Mouse (Mus musculus): ENCODE measurements around the gene Slc5a2. TPM values are rescaled to one million over a fixed set of nuclear protein-coding genes. Genes with fewer than 3 reads are reported as not detected.
A peak's percentile ranks its signal among the peaks of the same experiment; 100 is the strongest.

The Slc5a2 gene
- 0.29 and 0.36 TPM in 2 replicates for polyA plus RNA-seq (2015; fragmentation: Nextera tagmentation; extraction: Ambion mirVana)

GRCm38 (mm10) chr7:128265411-128265810, at the start of gene Slc5a2:
Gene Slc5a2, plus strand, starts transcription at chr7:128265657.
- WGBS, result 81% methylated on average over 6 of the region's 6 CpGs
- H3K4me1 ChIP-seq, result no peaks in the 10 kb centered on the region
- no peak within 1 kb of the TSS for H3K4me2 ChIP-seq (replicated peaks)
- H3K27ac ChIP-seq, result no peak within 1 kb of the TSS
- H3K36me3 ChIP-seq, result peaks cover 3% of the 10 kb centered on the region; the same call in 1 of the 2 replicates
- H3K4me3 ChIP-seq, result no peak within 1 kb of the TSS
- no peaks in the 10 kb centered on the region for H3K9me3 ChIP-seq
- no peak within 1 kb of the TSS for H3K9ac ChIP-seq
- no peaks in the 10 kb centered on the region for H3K27me3 ChIP-seq
- no peak for ATAC-seq (ENCODE audit: low FRiP score, low read depth)

DNA sequence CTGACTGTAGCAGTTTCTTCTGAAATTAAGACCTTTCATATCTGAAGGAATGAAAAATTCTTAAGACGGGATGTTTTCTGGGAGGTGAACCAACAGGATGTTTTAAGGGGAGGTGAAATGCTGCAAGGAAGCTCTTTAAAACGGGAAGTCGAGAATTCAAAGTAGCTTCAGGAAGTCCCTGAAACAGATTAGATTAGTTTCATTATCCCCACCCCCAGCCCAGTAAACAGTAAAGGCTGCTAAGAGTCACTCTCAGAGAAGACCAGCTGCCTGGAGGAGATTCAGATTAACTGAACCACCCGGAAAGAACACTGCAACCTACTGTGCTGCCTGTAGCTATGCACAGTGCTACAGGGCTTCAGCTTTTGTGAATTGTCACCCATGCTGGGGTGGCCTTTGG, 45.5 kb upstream of the Slc5a2 start:
- Histone ChIP-seq H3K4me3 (no peak overlapping the region), H3K27ac (no peak overlapping the region), H3K9ac (no peak overlapping the region), H3K4me1 (no peaks in the 10 kb centered on the region), H3K9me3 (no peaks in the 10 kb centered on the region), H3K27me3 (no peaks in the 10 kb centered on the region), H3K36me3 (no peaks in the 10 kb centered on the region), H3K4me2 (replicated peaks) (no peak overlapping the region)
- 85% methylated on average over 4 of the region's 4 CpGs for WGBS
- no peak for ATAC-seq (ENCODE audit: low FRiP score, low read depth)

- no peak for ATAC-seq (ENCODE audit: low FRiP score, low read depth)
- H3K27me3 ChIP-seq, result no peaks in the 10 kb centered on the region
These were observed 44.5 kb upstream of the Slc5a2 start for GRCm38 (mm10) chr7:128220936-128221335.

GRCm38 (mm10) chr7:128231741-128232140, 33.7 kb upstream of the Slc5a2 start:
- H3K4me3 ChIP-seq, result no peak overlapping the region
- WGBS, result 40% methylated on average over 8 of the region's 8 CpGs
- H3K4me2 ChIP-seq (replicated peaks), result no peak overlapping the region
- peaks cover 4% of the 10 kb centered on the region for H3K36me3 ChIP-seq
- H3K27me3 ChIP-seq, result no peaks in the 10 kb centered on the region
- H3K9ac ChIP-seq, result no peak overlapping the region
- H3K4me1 ChIP-seq, result peaks cover 14% of the 10 kb centered on the region
- no peak for ATAC-seq (ENCODE audit: low FRiP score, low read depth)
- H3K27ac ChIP-seq, result no peak overlapping the region
- H3K9me3 ChIP-seq, result no peaks in the 10 kb centered on the region

More at GRCm38 (mm10) chr7:128220936-128221335, 44.5 kb upstream of the Slc5a2 start:
- H3K27ac ChIP-seq, result no peak overlapping the region
- H3K4me3 ChIP-seq, result no peak overlapping the region
- 91% methylated on average over 3 of the region's 3 CpGs for WGBS
- no peak overlapping the region for H3K4me2 ChIP-seq (replicated peaks)
- no peaks in the 10 kb centered on the region for H3K9me3 ChIP-seq
- no peaks in the 10 kb centered on the region for H3K4me1 ChIP-seq
- H3K9ac ChIP-seq, result no peak overlapping the region
- H3K36me3 ChIP-seq, result no peaks in the 10 kb centered on the region

- no peak for ATAC-seq (ENCODE audit: low FRiP score, low read depth)
- Histone ChIP-seq H3K9me3 (no peaks in the 10 kb centered on the region), H3K9ac (no peak overlapping the region), H3K27me3 (no peaks in the 10 kb centered on the region), H3K4me3 (no peak overlapping the region), H3K4me1 (peaks cover 27% of the 10 kb centered on the region), H3K27ac (no peak overlapping the region), H3K4me2 (replicated peaks) (no peak overlapping the region), H3K36me3 (peaks cover 4% of the 10 kb centered on the region)
- 83% methylated on average over 2 of the region's 2 CpGs for WGBS
These were observed 30.7 kb upstream of the Slc5a2 start for GRCm38 (mm10) chr7:128234796-128235195.

DNA sequence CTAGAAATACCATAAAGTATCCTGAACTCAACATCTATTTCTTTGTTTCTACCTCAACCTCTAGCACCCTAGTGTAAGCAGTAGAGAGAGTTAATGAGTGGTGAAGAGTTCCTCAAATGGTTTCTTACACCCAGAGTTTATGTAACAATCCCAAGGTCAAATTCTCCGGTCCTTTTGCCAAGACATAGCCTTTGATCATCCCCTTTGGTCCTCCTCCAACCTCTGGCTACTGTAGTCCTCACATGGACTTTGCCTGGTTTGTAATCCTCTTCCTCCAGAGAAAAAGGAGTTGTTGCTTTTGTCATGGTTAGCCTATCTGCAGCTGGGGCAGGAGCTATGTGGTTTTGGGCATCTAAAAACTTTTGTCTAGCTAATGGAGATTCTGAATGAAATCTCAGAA, 30.0 kb upstream of the Slc5a2 start:
- Histone ChIP-seq H3K4me1 (peaks cover 29% of the 10 kb centered on the region), H3K27me3 (no peaks in the 10 kb centered on the region), H3K36me3 (peaks cover 11% of the 10 kb centered on the region), H3K4me3 (no peak overlapping the region), H3K4me2 (replicated peaks) (no peak overlapping the region), H3K9me3 (no peaks in the 10 kb centered on the region), H3K27ac (no peak overlapping the region), H3K9ac (no peak overlapping the region)
- 93% methylated on average over 1 of the region's 1 CpGs for WGBS
- no peak for ATAC-seq (ENCODE audit: low FRiP score, low read depth)

- peaks cover 30% of the 10 kb centered on the region for H3K4me1 ChIP-seq
- H3K4me2 ChIP-seq (replicated peaks), result no peak overlapping the region; the same call in 1 of the 2 replicates
- ATAC-seq (ENCODE audit: low FRiP score, low read depth), result no peak
- peak overlapping the region; percentile 75; the same call in 1 of the 2 replicates for H3K4me3 ChIP-seq
- peaks cover 21% of the 10 kb centered on the region for H3K36me3 ChIP-seq
- no peaks in the 10 kb centered on the region for H3K9me3 ChIP-seq
- H3K27ac ChIP-seq, result no peak overlapping the region
- no peak overlapping the region for H3K9ac ChIP-seq
- no peaks in the 10 kb centered on the region for H3K27me3 ChIP-seq
- 94% methylated on average over 13 of the region's 13 CpGs for WGBS
These were observed 29.0 kb upstream of the Slc5a2 start for GRCm38 (mm10) chr7:128236426-128236825.

GRCm38 (mm10) chr7:128236856-128237592, 28.4 kb upstream of the Slc5a2 start, which contains the start of gene Armc5:
Gene Armc5, plus strand, starts transcription at chr7:128237342.
- Histone ChIP-seq H3K9me3 (no peaks in the 10 kb centered on the region), H3K9ac (peak within 1 kb of the TSS; percentile 82), H3K36me3 (peaks cover 26% of the 10 kb centered on the region), H3K27ac (peak within 1 kb of the TSS; percentile 95), H3K27me3 (no peaks in the 10 kb centered on the region), H3K4me1 (peaks cover 30% of the 10 kb centered on the region), H3K4me2 (replicated peaks) (peak within 1 kb of the TSS; percentile 78), H3K4me3 (peak within 1 kb of the TSS; percentile 75)
- ATAC-seq (ENCODE audit: low FRiP score, low read depth), result 0 out of 2 replicates have a peak, but pooled peaks have one; percentile 12
- WGBS, result 26% methylated on average over 37 of the region's 37 CpGs

GRCm38 (mm10) chr7:128237593-128237926, 27.9 kb upstream of the Slc5a2 start:
- peak overlapping the region; percentile 78 for H3K4me2 ChIP-seq (replicated peaks)
- H3K4me1 ChIP-seq, result peaks cover 27% of the 10 kb centered on the region
- under 1% methylated on average over 25 of the region's 25 CpGs for WGBS
- peak overlapping the region; percentile 95 for H3K27ac ChIP-seq
- H3K27me3 ChIP-seq, result no peaks in the 10 kb centered on the region
- H3K9ac ChIP-seq, result peak overlapping the region; percentile 82
- no peak for ATAC-seq (ENCODE audit: low FRiP score, low read depth)
- peaks cover 32% of the 10 kb centered on the region for H3K36me3 ChIP-seq
- H3K4me3 ChIP-seq, result peak overlapping the region; percentile 75
- H3K9me3 ChIP-seq, result no peaks in the 10 kb centered on the region

- WGBS, result under 1% methylated on average over 71 of the region's 72 CpGs
These were observed 27.3 kb upstream of the Slc5a2 start, which contains the start of gene 9130023H24Rik for GRCm38 (mm10) chr7:128237927-128238778. Gene 9130023H24Rik, minus strand, starts transcription at chr7:128238031.

DNA sequence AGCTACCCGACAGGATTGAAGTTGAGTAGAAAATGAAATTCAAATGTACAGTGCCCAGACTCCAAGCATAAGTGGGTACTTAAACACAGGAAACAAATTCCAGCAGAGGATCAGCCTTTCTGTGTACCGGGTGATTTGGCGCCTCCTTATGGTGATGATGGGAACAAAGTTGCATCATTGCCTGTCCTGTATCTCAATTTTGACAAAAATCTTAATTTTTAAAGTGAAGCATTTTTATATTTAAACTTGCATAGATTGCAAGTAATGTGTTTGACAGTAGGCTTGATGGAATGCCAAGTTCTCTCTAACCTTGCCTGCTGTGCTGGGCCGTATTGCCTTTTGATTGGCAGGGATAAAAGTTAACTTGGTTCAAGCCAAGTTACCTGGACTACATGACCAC, 26.5 kb upstream of the Slc5a2 start:
- Histone ChIP-seq H3K27ac (peak overlapping the region; percentile 85; the same call in 1 of the 2 replicates), H3K9ac (peak overlapping the region; percentile 61), H3K4me3 (peak overlapping the region; percentile 75), H3K9me3 (no peaks in the 10 kb centered on the region), H3K27me3 (no peaks in the 10 kb centered on the region), H3K4me2 (replicated peaks) (peak overlapping the region; percentile 78), H3K36me3 (peaks cover 42% of the 10 kb centered on the region), H3K4me1 (peaks cover 19% of the 10 kb centered on the region)
- ATAC-seq (ENCODE audit: low FRiP score, low read depth), result no peak
- 24% methylated on average over 4 of the region's 4 CpGs for WGBS

More at GRCm38 (mm10) chr7:128237927-128238778, 27.3 kb upstream of the Slc5a2 start, which contains the start of gene 9130023H24Rik:
- H3K9me3 ChIP-seq, result no peaks in the 10 kb centered on the region
- H3K27me3 ChIP-seq, result no peaks in the 10 kb centered on the region
- H3K4me3 ChIP-seq, result peak within 1 kb of the TSS; percentile 75
- peak within 1 kb of the TSS; percentile 82 for H3K9ac ChIP-seq
- peak within 1 kb of the TSS; percentile 78 for H3K4me2 ChIP-seq (replicated peaks)
- H3K27ac ChIP-seq, result peak within 1 kb of the TSS; percentile 95
- ATAC-seq (ENCODE audit: low FRiP score, low read depth), result peak; percentile 93
- H3K36me3 ChIP-seq, result peaks cover 38% of the 10 kb centered on the region
- peaks cover 21% of the 10 kb centered on the region for H3K4me1 ChIP-seq

Measured in limb, embryonic 13.5 days (tissue).